Mouse (Mus musculus): ENCODE results near the gene G430095P16Rik.

DNA sequence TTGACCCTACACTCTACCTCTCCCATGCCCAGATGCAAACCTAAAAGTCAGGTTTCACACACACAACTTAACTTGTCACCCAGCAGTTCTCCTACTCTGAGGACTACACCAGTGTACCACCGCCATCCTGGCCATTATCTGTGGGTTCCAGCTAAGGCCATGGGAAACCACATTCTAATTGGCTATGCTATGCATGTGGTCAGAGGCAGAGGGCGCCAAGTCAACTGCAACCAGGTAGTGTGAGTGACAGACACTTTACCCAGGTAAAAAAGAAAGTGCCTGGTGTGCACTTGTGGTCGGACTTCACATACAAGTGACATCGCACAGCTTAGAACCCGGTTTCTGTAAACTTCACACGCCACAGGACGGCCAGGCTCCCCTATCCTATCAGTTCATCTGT, 36.3 kb downstream of the G430095P16Rik start:
- TF ChIP-seq POLR2A (IDR thresholded peaks at IDR 0.05; ENCODE audit: insufficient read depth, low read depth, low read length): no peak
- TF ChIP-seq CTCF (IDR thresholded peaks at IDR 0.05; ENCODE audit: insufficient read depth, low read depth, low read length): no peak

Data from olfactory bulb, adult 2 months (tissue).